Mouse (Mus musculus): ENCODE measurements around the gene Ltv1.
A peak's percentile ranks its signal among the peaks of the same experiment; 100 is the strongest.
"Not testable (repeated sequence)": the region's sequence is repeated elsewhere in the genome, so short reads cannot be mapped to it uniquely, and the experiment has no call there.

The Ltv1 gene

GRCm38 (mm10) chr10:13196872-13197507, 4.0 kb upstream of the Ltv1 start:
- DNase-seq (ENCODE audit: low spot score in 2 of 2): no peak

GRCm38 (mm10) chr10:13193496-13193895, 528 bp upstream of the Ltv1 start:
- DNase-seq (ENCODE audit: low spot score in 2 of 2): not testable (repeated sequence)

- no peak for DNase-seq (ENCODE audit: low spot score in 2 of 2)
Measured at GRCm38 (mm10) chr10:13189881-13190280, 3.1 kb downstream of the Ltv1 start.

- no peak for DNase-seq (ENCODE audit: low spot score in 2 of 2)
Measured at GRCm38 (mm10) chr10:13186754-13187153, 6.2 kb downstream of the Ltv1 start.

- DNase-seq (ENCODE audit: low spot score in 2 of 2): no peak
Measured at GRCm38 (mm10) chr10:13184170-13184766, 8.7 kb downstream of the Ltv1 start.

- no peak for DNase-seq (ENCODE audit: low spot score in 2 of 2)
Measured at GRCm38 (mm10) chr10:13180211-13180610, 12.8 kb downstream of the Ltv1 start.

GRCm38 (mm10) chr10:13177973-13178624, 14.9 kb downstream of the Ltv1 start, which contains the start of gene Zc2hc1b:
Gene Zc2hc1b (minus strand): TSS chr10:13178023.
- no peak for DNase-seq (ENCODE audit: low spot score in 2 of 2)

- no peak for DNase-seq (ENCODE audit: low spot score in 2 of 2)
Measured at GRCm38 (mm10) chr10:13175866-13176265, 17.1 kb downstream of the Ltv1 start.

- no peak for DNase-seq (ENCODE audit: low spot score in 2 of 2)
Measured at GRCm38 (mm10) chr10:13172798-13173221, 20.2 kb downstream of the Ltv1 start.

GRCm38 (mm10) chr10:13171461-13171860, 21.5 kb downstream of the Ltv1 start:
- DNase-seq (ENCODE audit: low spot score in 2 of 2): no peak

GRCm38 (mm10) chr10:13170739-13171448, 22.1 kb downstream of the Ltv1 start:
- no peak for DNase-seq (ENCODE audit: low spot score in 2 of 2)

- DNase-seq (ENCODE audit: low spot score in 2 of 2): no peak
Measured at GRCm38 (mm10) chr10:13168461-13168860, 24.5 kb downstream of the Ltv1 start.

- no peak for DNase-seq (ENCODE audit: low spot score in 2 of 2)
Measured at GRCm38 (mm10) chr10:13162031-13162430, 30.9 kb downstream of the Ltv1 start.

GRCm38 (mm10) chr10:13160913-13161312, 32.1 kb downstream of the Ltv1 start:
- DNase-seq (ENCODE audit: low spot score in 2 of 2): peak in 1 of 2 experiments; percentile 6

GRCm38 (mm10) chr10:13155377-13155776, 37.6 kb downstream of the Ltv1 start:
- DNase-seq (ENCODE audit: low spot score in 2 of 2): no peak

- no peak for DNase-seq (ENCODE audit: low spot score in 2 of 2)
Measured at GRCm38 (mm10) chr10:13152811-13153364, 40.1 kb downstream of the Ltv1 start.

GRCm38 (mm10) chr10:13151353-13151752, 41.6 kb downstream of the Ltv1 start:
- DNase-seq (ENCODE audit: low spot score in 2 of 2): peak in 1 of 2 experiments; percentile 18

GRCm38 (mm10) chr10:13150435-13150834, 42.5 kb downstream of the Ltv1 start:
- DNase-seq (ENCODE audit: low spot score in 2 of 2): no peak

- DNase-seq (ENCODE audit: low spot score in 2 of 2): no peak
Measured at GRCm38 (mm10) chr10:13140434-13140833, 52.5 kb downstream of the Ltv1 start.

- no peak for DNase-seq (ENCODE audit: low spot score in 2 of 2)
Measured at GRCm38 (mm10) chr10:13137906-13138305, 55.1 kb downstream of the Ltv1 start.

- DNase-seq (ENCODE audit: low spot score in 2 of 2): no peak
Measured at GRCm38 (mm10) chr10:13135751-13136150, 57.2 kb downstream of the Ltv1 start.

GRCm38 (mm10) chr10:13135276-13135675, 57.7 kb downstream of the Ltv1 start:
- no peak for DNase-seq (ENCODE audit: low spot score in 2 of 2)
